Mouse (Mus musculus): Measurements from ENCODE around the gene Sgce.

DNA sequence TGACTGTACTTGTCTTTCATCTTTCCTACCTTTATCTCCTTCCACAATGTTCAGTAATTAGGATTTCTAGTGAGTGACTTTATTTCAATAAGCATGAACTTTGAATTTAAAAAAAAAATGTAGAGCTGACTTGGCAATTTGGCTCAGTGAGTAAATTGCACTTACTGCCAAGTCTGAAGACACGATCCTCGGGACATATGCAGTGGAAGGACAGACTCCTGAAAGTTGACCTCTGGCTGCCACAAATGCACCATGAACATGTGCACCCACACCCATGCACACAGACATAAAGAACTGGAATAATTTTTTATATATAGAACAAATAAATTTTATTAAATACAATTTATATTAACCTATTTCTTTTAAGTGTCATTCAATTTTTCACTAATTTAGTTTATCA, 29.7 kb downstream of the Sgce start:
- no peak for TF ChIP-seq CTCF (IDR thresholded peaks at IDR 0.05; ENCODE audit: control insufficient read depth, insufficient read depth, insufficient replicate concordance, low read depth, low read length)
- no peak for TF ChIP-seq POLR2A (IDR thresholded peaks at IDR 0.05; ENCODE audit: control insufficient read depth, low read depth, low read length)

Measured in testis, adult 2 months (tissue).